Mouse (Mus musculus) adrenal gland, adult (tissue): ENCODE measurements at regions not wholly inside any gene's neighbourhood (a gene's known extent, or its start where the extent isn't known, plus 50 kb on each side); places are given as distances from the start of the nearest gene placed in this dataset.
A peak's percentile ranks its signal among the peaks of the same experiment; 100 is the strongest.

Source experiments
- DNase-seq, 2 experiments: peaks; one replicate each; pipeline ENCODE4 v3.0.0; 2022 to 2023; ENCODE audit warnings: low spot score in 1 of 2; ENCODE audit not compliant: inconsistent age in 2 of 2

- DNase-seq = no peak
Measured at GRCm38 (mm10) chr11:8377301-8377700, 287.0 kb downstream of the Tns3 start.

DNA sequence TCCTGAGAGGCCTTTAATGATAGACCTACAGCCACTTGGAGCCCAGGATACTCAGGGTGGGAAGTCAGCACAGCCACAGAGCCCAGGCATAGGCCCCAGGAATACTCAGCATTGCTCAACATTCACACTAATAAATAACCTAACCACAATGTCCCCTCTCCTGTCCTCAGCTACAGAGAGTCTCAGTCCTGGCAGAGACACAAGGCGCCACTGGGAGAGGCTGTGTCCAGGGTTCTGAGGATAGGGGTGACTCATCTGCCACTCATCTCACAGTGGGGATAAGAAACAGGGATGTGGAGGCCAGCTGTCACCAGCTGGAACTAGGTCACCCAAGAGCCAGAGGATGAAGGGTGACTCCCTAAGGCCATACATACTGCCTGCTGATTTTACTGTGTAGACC, 298.8 kb downstream of the Tns3 start:
- DNase-seq = peak; percentile 77 to 84

DNA sequence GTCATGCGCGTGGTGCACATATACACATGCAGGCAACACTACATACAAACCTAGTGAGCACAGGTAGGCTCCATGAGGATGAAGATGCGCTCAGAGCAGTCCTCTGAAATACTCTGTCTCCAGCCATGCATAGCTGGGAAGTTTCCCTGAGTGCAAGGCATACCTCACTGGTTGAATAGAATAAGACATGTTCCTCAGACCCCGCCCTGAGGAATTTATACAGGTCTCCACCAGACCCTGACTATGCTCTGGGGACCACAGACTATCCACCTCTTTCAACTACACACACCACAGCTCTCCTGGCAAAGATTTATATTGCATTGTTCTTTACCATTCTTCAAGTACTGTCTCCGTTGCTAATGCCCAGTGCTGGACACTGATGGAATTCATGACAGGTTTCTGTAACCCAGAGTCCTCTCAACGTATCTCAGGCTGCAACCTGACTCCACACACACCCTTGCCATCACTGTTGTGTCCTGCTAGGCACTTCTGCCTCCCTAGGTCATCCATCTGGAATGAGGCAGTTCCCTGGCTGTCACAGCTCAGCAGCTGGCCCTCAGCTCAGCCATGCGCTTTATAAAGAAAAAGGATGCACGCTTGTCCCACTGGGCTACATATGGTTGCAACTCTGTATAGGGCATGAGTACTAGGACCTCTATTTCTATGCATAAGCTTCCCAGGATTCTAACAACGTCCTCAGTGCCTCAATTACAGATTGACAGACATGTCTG, 299.5 kb downstream of the Tns3 start:
- DNase-seq = no peak

DNA sequence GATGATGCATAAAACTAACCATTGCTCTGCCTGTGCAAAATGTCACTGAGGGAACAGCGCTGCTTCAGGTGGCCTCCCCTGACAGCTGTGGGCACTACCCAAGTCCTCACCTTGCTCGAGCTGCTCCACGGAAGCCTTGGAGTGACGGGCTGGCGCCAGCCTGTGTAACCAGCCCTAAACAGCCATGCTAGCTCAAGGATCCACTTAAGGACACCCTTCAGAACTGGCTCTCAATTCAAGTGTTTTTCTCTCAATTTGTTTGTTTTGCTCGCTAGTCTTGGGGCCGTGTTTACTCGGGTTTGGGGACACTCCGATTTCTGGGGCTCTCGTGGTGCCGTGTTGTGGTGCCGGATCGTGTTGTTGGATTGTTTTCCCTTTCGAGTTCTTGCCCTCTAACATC, 319.4 kb downstream of the Tns3 start:
- no peak for DNase-seq

GRCm38 (mm10) chr11:8302347-8303188, 361.8 kb downstream of the Tns3 start:
- peak; percentile 14 to 71 for DNase-seq

GRCm38 (mm10) chr11:8297462-8297861, 366.9 kb downstream of the Tns3 start:
- no peak for DNase-seq

- DNase-seq = no peak
Measured at GRCm38 (mm10) chr11:8293322-8294014, 370.9 kb downstream of the Tns3 start.

DNA sequence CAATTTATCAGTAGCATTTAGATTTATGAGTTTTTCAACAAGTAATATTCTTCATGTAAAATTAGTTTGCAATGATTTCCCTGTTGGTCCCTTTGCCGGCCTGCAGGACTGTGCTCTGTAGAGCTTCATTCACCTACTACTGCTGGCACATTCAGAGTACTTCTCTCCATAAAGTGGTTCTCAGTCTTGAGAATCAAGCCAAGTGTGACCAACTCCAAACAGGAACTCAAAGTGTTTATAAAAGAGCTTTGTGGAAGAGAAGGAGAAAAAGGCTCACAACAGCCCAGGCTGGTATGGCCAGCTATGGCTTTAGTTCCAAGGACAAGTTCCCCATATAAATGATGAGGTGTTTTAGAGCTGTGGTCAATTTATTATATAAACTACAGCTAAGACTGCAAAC, 379.1 kb downstream of the Tns3 start:
- DNase-seq = no peak

GRCm38 (mm10) chr11:8275203-8275602, 389.1 kb downstream of the Tns3 start:
- DNase-seq = no peak

DNA sequence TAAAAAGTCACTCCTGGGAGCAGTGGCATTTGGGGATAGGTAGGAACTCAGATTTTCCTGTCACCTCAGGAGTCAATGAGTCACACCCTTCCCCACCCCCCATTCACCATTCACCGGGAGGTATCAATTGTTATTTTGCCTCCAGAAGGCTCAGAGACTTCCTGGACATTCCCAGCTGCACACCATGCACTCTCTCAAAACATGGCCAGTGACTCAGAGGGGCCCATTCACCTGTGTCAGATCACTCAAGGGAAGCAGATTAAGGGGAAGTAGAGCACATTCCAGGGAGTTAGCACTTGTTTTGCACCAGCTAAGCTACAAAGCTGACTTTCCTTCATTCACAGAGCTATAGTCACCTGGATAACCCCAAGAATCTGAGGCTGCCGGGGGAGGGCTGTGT, 395.2 kb downstream of the Tns3 start:
- DNase-seq = no peak

DNA sequence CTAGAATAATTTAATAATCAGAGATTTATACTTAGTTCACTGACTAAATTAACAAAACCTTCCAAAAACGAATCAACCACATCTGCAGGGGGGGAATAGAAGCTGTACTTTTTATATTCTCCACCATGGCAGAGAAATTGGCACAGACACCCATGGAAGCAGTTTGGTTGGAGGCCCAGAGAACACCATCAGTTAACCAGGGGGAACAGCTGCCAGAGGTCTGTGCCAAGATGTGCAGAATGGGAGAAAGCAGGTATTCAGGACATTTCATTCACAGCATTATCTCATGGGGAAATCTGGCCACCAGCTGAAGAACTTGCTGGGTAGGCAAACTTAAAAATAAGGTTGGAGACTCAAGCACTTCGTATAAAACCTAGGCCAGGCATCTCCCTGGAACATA, 410.3 kb downstream of the Tns3 start:
- no peak for DNase-seq

- DNase-seq = no peak
Measured at GRCm38 (mm10) chr11:8251360-8251759, 413.0 kb downstream of the Tns3 start.

- DNase-seq = no peak
Measured at GRCm38 (mm10) chr11:8249468-8249867, 414.9 kb downstream of the Tns3 start.

GRCm38 (mm10) chr11:8247535-8247934, 416.8 kb downstream of the Tns3 start:
- DNase-seq = peak in 1 of 2 experiments; percentile 4

GRCm38 (mm10) chr11:8247024-8247423, 417.3 kb downstream of the Tns3 start:
- no peak for DNase-seq

- DNase-seq = peak in 1 of 2 experiments; percentile 54
Measured at GRCm38 (mm10) chr11:8245408-8246003, 418.8 kb downstream of the Tns3 start.

- no peak for DNase-seq
Measured at GRCm38 (mm10) chr11:8238498-8238897, 425.8 kb downstream of the Tns3 start.

- no peak for DNase-seq
Measured at GRCm38 (mm10) chr11:8237556-8237955, 426.8 kb downstream of the Tns3 start.

GRCm38 (mm10) chr11:8236056-8236455, 428.3 kb downstream of the Tns3 start:
- DNase-seq = peak in 1 of 2 experiments; percentile 53

- DNase-seq = no peak
Measured at GRCm38 (mm10) chr11:8232636-8233189, 431.6 kb downstream of the Tns3 start.

DNA sequence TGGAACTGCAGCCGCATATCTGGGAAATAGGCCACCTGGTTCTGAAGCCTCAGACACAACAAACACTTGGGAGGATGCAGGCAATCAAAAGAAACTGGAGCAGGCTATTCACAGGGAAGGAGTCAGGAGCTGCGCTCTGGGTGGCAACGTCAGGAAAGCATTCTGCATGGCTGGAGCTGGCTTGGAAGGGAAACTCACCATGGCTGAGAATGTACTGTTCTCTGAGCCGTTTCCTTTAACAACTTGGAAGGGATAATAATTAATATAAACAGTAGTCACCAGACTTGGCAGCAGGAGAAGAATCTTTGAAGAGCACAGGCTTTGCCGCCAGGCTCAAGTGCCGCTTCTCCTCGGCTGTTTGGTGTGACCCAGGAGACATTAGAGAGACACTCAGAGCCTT, 434.5 kb downstream of the Tns3 start:
- no peak for DNase-seq
